Mouse (Mus musculus): ENCODE measurements around the gene Git2.

GRCm38 (mm10) chr5:114809826-114810225 lies 34.5 kb upstream of the Git2 start:
- TF ChIP-seq POLR2A (IDR thresholded peaks at IDR 0.05; ENCODE audit: insufficient read length, low read depth) (no peak), MYOD1 (IDR thresholded peaks at IDR 0.05; ENCODE audit: control insufficient read depth in 1 of 3, insufficient read length in 2 of 3, low read depth in 2 of 3) (no peak), TCF3 (IDR thresholded peaks at IDR 0.05; ENCODE audit: insufficient read length, low read depth) (no peak)

Measured in myocyte (in vitro differentiated cells).